In the genomic region with DNA sequence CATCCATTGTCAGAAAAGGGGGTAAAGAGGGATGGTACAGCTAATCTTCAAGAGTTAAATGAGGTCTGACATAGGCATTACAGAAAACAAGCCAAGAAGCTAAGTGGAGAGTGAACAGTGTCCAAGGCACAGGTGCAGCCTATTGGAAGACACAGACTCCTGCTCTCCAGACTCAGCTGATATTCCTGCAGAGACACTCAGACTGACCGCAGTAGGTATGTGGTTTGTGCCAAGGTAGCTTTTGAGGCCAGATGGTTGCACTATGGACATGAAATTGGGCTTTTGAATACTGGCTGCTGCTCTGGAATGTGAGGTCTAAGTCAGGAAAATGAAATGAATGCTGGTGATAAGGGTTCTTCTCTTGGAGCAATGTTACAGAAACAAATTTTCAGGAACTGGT, we compare ENCODE assay signal across 30 mouse cellular contexts. TPM values are rescaled to one million over a fixed set of nuclear protein-coding genes. Genes with fewer than 3 reads are reported as not detected.
DNase-seq lines count a peak whose midpoint lies in the region; ATAC-seq lines count a peak whose summit lies in the region.
"Had no signal": no experiment of that assay in that cellular context is flagged by ENCODE, and none has a peak within 500 bp of the region (broad histone marks: within the 10 kb centered on the region; RNA-seq: fewer than 3 reads in every experiment).

No protein-coding gene starts in this region.

- H3K4me1 ChIP-seq in kidney, embryonic 16.5 days (ENCODE audit: insufficient read depth, low read length), result no peaks in the 10 kb centered on the region
- H3K4me1 ChIP-seq: forebrain, embryonic 13.5 days; heart, embryonic 10.5 days; kidney, embryonic 15.5 days; liver, embryonic 15.5 days had no signal

- WGBS in kidney, embryonic 16.5 days, result 88% methylated on average over 1 of the region's 1 CpGs

- no peak for ATAC-seq in kidney, embryonic 16.5 days (ENCODE audit: low FRiP score, low TSS enrichment)
- ATAC-seq: forebrain, embryonic 13.5 days; midbrain, embryonic 16.5 days had no signal

- no peak overlapping the region for H3K9ac ChIP-seq in kidney, embryonic 16.5 days (replicated peaks; ENCODE audit: low read length)
- H3K9ac ChIP-seq: forebrain, embryonic 13.5 days; hindbrain, embryonic 13.5 days; kidney, embryonic 15.5 days; liver, embryonic 15.5 days; lung, embryonic 14.5 days had no signal

- DNase-seq in left cerebral cortex, postnatal 4 days, result peak; percentile 46
- no peak for DNase-seq in left cerebral cortex, adult 18-20 months (ENCODE audit: low spot score in 2 of 2)
- peak; percentile 51 for DNase-seq in cerebellum, adult 11 months
- peak; percentile 81 for DNase-seq in cerebellum, adult 9-10 months
- DNase-seq in cerebellum, postnatal 36 days, result peak; percentile 66 to 71
- no peak for DNase-seq in natural killer cell, adult 2 months (ENCODE audit: low spot score in 2 of 2)
- DNase-seq in left cerebral cortex, postnatal 14 days (ENCODE audit: low spot score in 2 of 2), result no peak
- DNase-seq: adrenal gland, postnatal 36 days; gastrocnemius, postnatal 14 days; heart, adult 11 months; heart, postnatal 36 days; kidney, adult 18-20 months; kidney, postnatal 36 days; liver; lung, embryonic 14.5 days; lung, postnatal 14 days; retina, postnatal 1 day; right cerebral cortex, postnatal 14 days; thymus, adult 18-20 months; thymus, postnatal 25 days had no signal

- no peak overlapping the region for H3K4me3 ChIP-seq in kidney, embryonic 16.5 days (ENCODE audit: low read length)
- H3K4me3 ChIP-seq: forebrain, embryonic 13.5 days; heart, embryonic 10.5 days; hindbrain, embryonic 13.5 days; kidney, embryonic 15.5 days; liver, embryonic 15.5 days; myocyte had no signal

- H3K27ac ChIP-seq in kidney, embryonic 16.5 days (ENCODE audit: low read length), result no peak overlapping the region
- H3K27ac ChIP-seq: forebrain, embryonic 13.5 days; heart, embryonic 10.5 days; hindbrain, embryonic 13.5 days; kidney, embryonic 15.5 days; liver, embryonic 15.5 days had no signal

- no peaks in the 10 kb centered on the region for H3K9me3 ChIP-seq in kidney, embryonic 16.5 days (ENCODE audit: low read length)
- H3K9me3 ChIP-seq: forebrain, embryonic 13.5 days; heart, embryonic 10.5 days; hindbrain, embryonic 13.5 days; kidney, embryonic 15.5 days; liver, embryonic 15.5 days had no signal

- no peak overlapping the region for H3K4me2 ChIP-seq in kidney, embryonic 16.5 days (replicated peaks; ENCODE audit: low read depth, low read length)
- H3K4me2 ChIP-seq: forebrain, embryonic 13.5 days; hindbrain, embryonic 13.5 days; kidney, embryonic 15.5 days; liver, embryonic 15.5 days; lung, embryonic 14.5 days; midbrain, embryonic 11.5 days had no signal

- intact Hi-C loops in left cerebral cortex, postnatal 4 days (cut with DNase I), result no loop called here
- intact Hi-C loops in left cerebral cortex, postnatal 14 days (cut with DNase I), result no loop called here

- no peaks in the 10 kb centered on the region for H3K27me3 ChIP-seq in kidney, embryonic 16.5 days (ENCODE audit: insufficient read depth, low read length)
- H3K27me3 ChIP-seq: forebrain, embryonic 13.5 days; hindbrain, embryonic 13.5 days; kidney, embryonic 15.5 days; liver, embryonic 15.5 days had no signal

- no peaks in the 10 kb centered on the region for H3K36me3 ChIP-seq in kidney, embryonic 16.5 days (ENCODE audit: insufficient read depth, low read length)
- H3K36me3 ChIP-seq: heart, embryonic 10.5 days; hindbrain, embryonic 13.5 days; kidney, embryonic 15.5 days; liver, embryonic 15.5 days had no signal

RNA-seq across cellular contexts. Expression of a gene that starts 44.2 kb away (rescaled TPM):
- 10 to 100 TPM; 65.6 to 70.2 TPM for total RNA-seq in left cerebral cortex, postnatal 4 days (2021)
- 10 to 100 TPM; 43.6 to 47.4 TPM for total RNA-seq in left cerebral cortex, adult 18-20 months (2021)
- 10 to 100 TPM; 50.0 to 56.2 TPM for total RNA-seq in left cerebral cortex, postnatal 14 days (2021)
- 1.9 and 3.0 TPM in 2 replicates for polyA plus RNA-seq in kidney, embryonic 16.5 days (2015; fragmentation: Nextera tagmentation; extraction: Ambion mirVana)
- total RNA-seq: megakaryocyte progenitor cell, adult 5-6 weeks had no signal
- polyA plus RNA-seq: myocyte had no signal

Comparison
In these comparisons a context has a peak if more than half of its experiments do, and no peak if none do; other contexts are left out.
1. DNase-seq: peak in left cerebral cortex, postnatal 4 days (single experiment), cerebellum, adult 11 months (single experiment), cerebellum, adult 9-10 months (single experiment) and cerebellum, postnatal 36 days (2 of 2); none in left cerebral cortex, adult 18-20 months (0 of 2), natural killer cell, adult 2 months (0 of 2) and left cerebral cortex, postnatal 14 days (0 of 2).